Mouse (Mus musculus) ES-E14 (cell line): Measurements from ENCODE around the gene Npcd. TPM values are rescaled to one million over a fixed set of nuclear protein-coding genes. Genes with fewer than 3 reads are reported as not detected.
A peak's percentile ranks its signal among the peaks of the same experiment; 100 is the strongest.

Source experiments
- DNase-seq: peaks from one replicate; pipeline ENCODE4 v3.0.0-alpha.2; 2013; ENCODE audit warnings: low read depth, low spot score
- H3K27ac ChIP-seq: 2 replicates; pipeline ENCODE4 v1.5.1; 2012; ENCODE audit warnings: low read depth, mild to moderate bottlenecking, low read length, moderate library complexity, mixed read lengths; ENCODE audit not compliant: poor library complexity, insufficient read depth, severe bottlenecking
- H3K36me3 ChIP-seq: 2 replicates; pipeline ENCODE4 v1.6.1; 2012; ENCODE audit warnings: mild to moderate bottlenecking, low read length, moderate library complexity, mixed read lengths; ENCODE audit not compliant: control insufficient read depth, poor library complexity, insufficient read depth, severe bottlenecking
- H3K4me1 ChIP-seq, 2 experiments: fragments of 150-350 bp in 1 of 2; sonication (generic) in 1 of 2; 2 replicates each; pipeline ENCODE4 v1.6.1; 2012; ENCODE audit warnings: low read length in 2 of 2, mild to moderate bottlenecking in 1 of 2, mixed read lengths in 1 of 2; ENCODE audit not compliant: control insufficient read depth in 2 of 2, insufficient read depth in 2 of 2, poor library complexity in 1 of 2
- H3K4me3 ChIP-seq, 2 experiments: fragments of 150-350 bp in 1 of 2; sonication (generic) in 1 of 2; 2 replicates each; pipeline ENCODE4 v1.5.1; 2012; ENCODE audit warnings: low read length in 2 of 2, low read depth in 1 of 2, mild to moderate bottlenecking in 1 of 2, mixed read lengths in 1 of 2; ENCODE audit not compliant: insufficient read depth in 1 of 2, poor library complexity in 1 of 2, severe bottlenecking in 1 of 2
- H3K9ac ChIP-seq: 2 replicates; pipeline ENCODE4 v1.6.1; 2012; ENCODE audit warnings: low read depth, mild to moderate bottlenecking, low read length, mixed read lengths; ENCODE audit not compliant: poor library complexity, insufficient read depth, severe bottlenecking
- H3K9me3 ChIP-seq: fragments of 150-350 bp; sonication (generic); 2 replicates; pipeline ENCODE4 v1.6.1; 2012; ENCODE audit warnings: low read depth, mild to moderate bottlenecking, low read length; ENCODE audit not compliant: control insufficient read depth, insufficient read depth
- CHD2 ChIP-seq: IDR thresholded peaks from 2 replicates; pipeline ENCODE4 v1.6.1; 2014; ENCODE audit warnings: mild to moderate bottlenecking, low read depth, low read length, inconsistent platforms
- HCFC1 ChIP-seq: IDR thresholded peaks from 2 replicates; pipeline ENCODE4 v1.6.1; 2012; ENCODE audit warnings: low read length, inconsistent platforms, borderline replicate concordance; ENCODE audit not compliant: insufficient read depth
- MAFK ChIP-seq: IDR thresholded peaks from 2 replicates; pipeline ENCODE4 v1.6.1; 2014; ENCODE audit warnings: mild to moderate bottlenecking, low read depth, low read length, inconsistent platforms; ENCODE audit not compliant: insufficient read depth
- ZC3H11A ChIP-seq: IDR thresholded peaks from 2 replicates; pipeline ENCODE4 v1.6.1; 2012; ENCODE audit warnings: low read depth, mild to moderate bottlenecking, inconsistent platforms, low read length, borderline replicate concordance
- ZNF384 ChIP-seq: IDR thresholded peaks from 2 replicates; pipeline ENCODE4 v1.6.1; 2012; ENCODE audit warnings: low read depth, low read length, inconsistent platforms
- in situ Hi-C, 2 experiments: fragments of 600-800 bp; cut with MboI; formaldehyde crosslinking; loops; one replicate each; pipeline ENCODE4 v1.15.1; 2025; ENCODE audit warnings: low sequenced_read_pairs in 2 of 2, inconsistent platforms in 1 of 2; ENCODE audit not compliant: unreplicated experiment in 2 of 2
- total RNA-seq: library from RNA; depleted of rRNA; stranded (reverse); fragments of 300-350 nt; gene quantifications from 2 replicates; pipeline ENCODE4 v1.2.3, GENCODE M21; 2012

Gene Npcd
- total RNA-seq, 1 experiment: 3.4 TPM

- DNase-seq: no peak
Measured at GRCm38 (mm10) chr15:79796256-79796655, 37.8 kb downstream of the Npcd start.

GRCm38 (mm10) chr15:79794173-79794572, 39.9 kb downstream of the Npcd start:
- peaks cover 3 to 6% of the 10 kb centered on the region in 2 experiments; a peak in 1 of 4 replicates for H3K4me1 ChIP-seq
- DNase-seq: no peak
- H3K36me3 ChIP-seq: no peaks in the 10 kb centered on the region
- in situ Hi-C loops: no loop called here
- H3K9ac ChIP-seq: no peak overlapping the region
- no peak for TF ChIP-seq ZC3H11A
- no peak for TF ChIP-seq MAFK
- TF ChIP-seq CHD2: no peak
- no peak for TF ChIP-seq HCFC1
- TF ChIP-seq ZNF384: no peak
- H3K27ac ChIP-seq: no peak overlapping the region
- H3K4me3 ChIP-seq: no peak overlapping the region
- H3K9me3 ChIP-seq: no peaks in the 10 kb centered on the region

More at GRCm38 (mm10) chr15:79796256-79796655, 37.8 kb downstream of the Npcd start:
- H3K27ac ChIP-seq: no peak overlapping the region
- peaks cover 2 to 3% of the 10 kb centered on the region in 2 experiments; a peak in 1 of 4 replicates for H3K4me1 ChIP-seq
- in situ Hi-C loops: no loop called here
- H3K9ac ChIP-seq: no peak overlapping the region
- TF ChIP-seq HCFC1: no peak
- no peak overlapping the region for H3K4me3 ChIP-seq
- no peaks in the 10 kb centered on the region for H3K36me3 ChIP-seq
- no peaks in the 10 kb centered on the region for H3K9me3 ChIP-seq

GRCm38 (mm10) chr15:79793076-79793475, 41.0 kb downstream of the Npcd start:
- H3K36me3 ChIP-seq: no peaks in the 10 kb centered on the region
- in situ Hi-C loops: no loop called here
- TF ChIP-seq ZC3H11A (no peak), MAFK (no peak), HCFC1 (no peak), CHD2 (no peak), ZNF384 (no peak)

GRCm38 (mm10) chr15:79792455-79792854, 41.6 kb downstream of the Npcd start:
- H3K4me3 ChIP-seq: peak overlapping the region; percentile 48 to 50
- DNase-seq: peak; percentile 89
- H3K36me3 ChIP-seq: no peaks in the 10 kb centered on the region
- H3K9ac ChIP-seq: peak overlapping the region; percentile 39
- in situ Hi-C loops: no loop called here
- no peaks in the 10 kb centered on the region for H3K9me3 ChIP-seq
- TF ChIP-seq ZNF384: no peak
- no peak for TF ChIP-seq HCFC1
- no peak for TF ChIP-seq ZC3H11A
- TF ChIP-seq MAFK: no peak
- no peak for TF ChIP-seq CHD2
- no peak overlapping the region for H3K27ac ChIP-seq
- peaks cover 3 to 6% of the 10 kb centered on the region in 2 experiments; a peak in 1 of 4 replicates for H3K4me1 ChIP-seq

More at GRCm38 (mm10) chr15:79793076-79793475, 41.0 kb downstream of the Npcd start:
- DNase-seq: no peak
- H3K27ac ChIP-seq: no peak overlapping the region
- peak overlapping the region in 1 of 2 experiments; percentile 48; a peak in 1 of 4 replicates for H3K4me3 ChIP-seq
- H3K9me3 ChIP-seq: no peaks in the 10 kb centered on the region
- H3K9ac ChIP-seq: no peak overlapping the region
- peaks cover 3 to 6% of the 10 kb centered on the region in 2 experiments; a peak in 1 of 4 replicates for H3K4me1 ChIP-seq

- H3K4me1 ChIP-seq: peaks cover 3 to 9% of the 10 kb centered on the region in 2 experiments; a peak in 1 of 4 replicates
- H3K36me3 ChIP-seq: no peaks in the 10 kb centered on the region
- TF ChIP-seq MAFK (no peak), ZC3H11A (no peak), CHD2 (no peak), ZNF384 (no peak), HCFC1 (no peak)
- H3K9ac ChIP-seq: no peak overlapping the region
- DNase-seq: peak; percentile 65
- H3K9me3 ChIP-seq: no peaks in the 10 kb centered on the region
- no peak overlapping the region for H3K27ac ChIP-seq
- in situ Hi-C loops: no loop called here
- H3K4me3 ChIP-seq: no peak overlapping the region
Measured at GRCm38 (mm10) chr15:79791502-79791901, 42.5 kb downstream of the Npcd start.
